8 mouse cellular contexts compared by ENCODE assay signal in the genomic region with DNA sequence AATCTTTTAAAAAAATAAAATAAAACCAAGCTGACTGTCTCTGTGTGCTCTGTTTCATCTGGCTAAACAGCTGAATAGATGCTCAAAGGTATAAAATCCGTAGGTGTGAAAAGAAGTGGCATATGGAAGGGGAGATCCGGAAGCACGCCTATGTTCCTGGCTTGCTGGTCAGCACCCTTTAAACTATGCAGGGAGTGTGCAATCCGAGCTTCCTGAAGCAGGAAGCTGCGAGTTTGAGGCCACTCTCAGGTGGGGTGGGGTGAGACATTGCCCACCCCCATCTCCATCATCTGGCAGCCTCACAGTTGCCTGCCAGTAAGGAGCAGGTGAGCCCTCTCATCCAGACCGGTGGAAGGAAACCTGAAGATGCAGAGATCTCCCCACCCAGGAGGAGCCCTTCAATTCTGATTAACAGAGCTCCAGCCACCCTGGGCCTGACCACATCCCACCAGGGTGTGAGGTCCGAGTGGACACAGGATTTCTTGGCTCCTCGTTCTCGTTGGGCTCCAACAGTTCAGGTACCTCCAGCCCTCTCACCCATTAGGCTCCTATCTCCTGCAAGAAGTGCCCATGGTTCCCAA. TPM values are rescaled to one million over a fixed set of nuclear protein-coding genes. Genes with fewer than 3 reads are reported as not detected.
A peak's percentile ranks its signal among the peaks of the same experiment; 100 is the strongest.
DNase-seq lines count a peak whose midpoint lies in the region; ATAC-seq lines count a peak whose summit lies in the region.

A gene (plus strand): TSS at position 557 of the 581 bp plus-strand sequence.

- peak within 1 kb of the TSS; percentile 91 for H3K4me2 ChIP-seq in lung, embryonic 16.5 days (ENCODE audit: low read depth, low read length)
- H3K4me2 ChIP-seq in embryonic facial prominence, embryonic 15.5 days (replicated peaks): peak within 1 kb of the TSS; percentile 93
- peak within 1 kb of the TSS; percentile 83 for H3K4me2 ChIP-seq in neural tube, embryonic 15.5 days

- peaks cover 11% of the 10 kb centered on the region for H3K36me3 ChIP-seq in lung, embryonic 16.5 days (ENCODE audit: control insufficient read depth, insufficient read depth, low read length)
- H3K36me3 ChIP-seq in embryonic facial prominence, embryonic 15.5 days: peaks cover 11% of the 10 kb centered on the region; the same call in 1 of the 2 replicates
- peaks cover 27% of the 10 kb centered on the region for H3K36me3 ChIP-seq in limb, embryonic 10.5 days
- H3K36me3 ChIP-seq in neural tube, embryonic 15.5 days: no peaks in the 10 kb centered on the region

- whole genome bisulfite sequencing in lung, embryonic 16.5 days: 12% methylated on average over 9 of the region's 9 CpGs
- 15% methylated on average over 9 of the region's 9 CpGs for WGBS in embryonic facial prominence, embryonic 15.5 days
- 21% methylated on average over 9 of the region's 9 CpGs for whole genome bisulfite sequencing in limb, embryonic 10.5 days
- WGBS in neural tube, embryonic 15.5 days: 22% methylated on average over 9 of the region's 9 CpGs

- no peaks in the 10 kb centered on the region for H3K27me3 ChIP-seq in lung, embryonic 16.5 days (ENCODE audit: control insufficient read depth, insufficient read depth, low read depth, low read length)
- no peaks in the 10 kb centered on the region for H3K27me3 ChIP-seq in embryonic facial prominence, embryonic 15.5 days
- 0 out of 2 replicates have a peak, but pooled peaks cover 4% of the 10 kb centered on the region for H3K27me3 ChIP-seq in limb, embryonic 10.5 days (ENCODE audit: low read depth, poor library complexity, severe bottlenecking)
- H3K27me3 ChIP-seq in neural tube, embryonic 15.5 days (replicated peaks): peaks cover 7% of the 10 kb centered on the region; the same call in 1 of the 2 replicates

- H3K4me1 ChIP-seq in lung, embryonic 16.5 days (replicated peaks; ENCODE audit: control insufficient read depth, insufficient read depth, low read length): peaks cover 21% of the 10 kb centered on the region
- peaks cover 29% of the 10 kb centered on the region for H3K4me1 ChIP-seq in embryonic facial prominence, embryonic 15.5 days
- peaks cover 29% of the 10 kb centered on the region for H3K4me1 ChIP-seq in limb, embryonic 10.5 days
- H3K4me1 ChIP-seq in neural tube, embryonic 15.5 days: peaks cover 16% of the 10 kb centered on the region

- H3K9ac ChIP-seq in lung, embryonic 16.5 days (ENCODE audit: low read length): peak within 1 kb of the TSS; percentile 84
- peak within 1 kb of the TSS; percentile 69 for H3K9ac ChIP-seq in embryonic facial prominence, embryonic 15.5 days
- peak within 1 kb of the TSS; percentile 71 for H3K9ac ChIP-seq in neural tube, embryonic 15.5 days (replicated peaks)

- H3K27ac ChIP-seq in lung, embryonic 16.5 days (ENCODE audit: low read length): peak within 1 kb of the TSS; percentile 93
- peak within 1 kb of the TSS; percentile 99 for H3K27ac ChIP-seq in embryonic facial prominence, embryonic 15.5 days (replicated peaks)
- H3K27ac ChIP-seq in limb, embryonic 10.5 days: peak within 1 kb of the TSS; percentile 95
- peak within 1 kb of the TSS; percentile 93 for H3K27ac ChIP-seq in neural tube, embryonic 15.5 days (replicated peaks)

- H3K4me3 ChIP-seq in lung, embryonic 16.5 days (ENCODE audit: low read length): peak within 1 kb of the TSS; percentile 80
- peak within 1 kb of the TSS; percentile 65 for H3K4me3 ChIP-seq in embryonic facial prominence, embryonic 15.5 days (replicated peaks)
- peak within 1 kb of the TSS; percentile 73 for H3K4me3 ChIP-seq in limb, embryonic 10.5 days
- H3K4me3 ChIP-seq in neural tube, embryonic 15.5 days (replicated peaks): peak within 1 kb of the TSS; percentile 51

- DNase-seq in lung, postnatal 4 days: no peak
- DNase-seq in limb, embryonic 10.5 days (ENCODE audit: low spot score): no peak
- DNase-seq in embryo, embryonic 11 days: no peak
- DNase-seq in gastrocnemius, adult 18-20 months (ENCODE audit: low spot score): no peak
- no peak for DNase-seq in right cerebral cortex, postnatal 4 days

- ATAC-seq in lung, embryonic 16.5 days (ENCODE audit: low read depth): peak; percentile 41
- ATAC-seq in embryonic facial prominence, embryonic 15.5 days (ENCODE audit: insufficient number of reproducible peaks, low FRiP score, low TSS enrichment, low read depth): peak; percentile 15; the same call in 1 of the 2 replicates
- peak; percentile 42 for ATAC-seq in neural tube, embryonic 15.5 days (ENCODE audit: low FRiP score)

- H3K9me3 ChIP-seq in lung, embryonic 16.5 days (ENCODE audit: control insufficient read depth, low read length): no peaks in the 10 kb centered on the region
- no peaks in the 10 kb centered on the region for H3K9me3 ChIP-seq in embryonic facial prominence, embryonic 15.5 days (replicated peaks)
- H3K9me3 ChIP-seq in limb, embryonic 10.5 days (replicated peaks): no peaks in the 10 kb centered on the region
- H3K9me3 ChIP-seq in neural tube, embryonic 15.5 days (replicated peaks): no peaks in the 10 kb centered on the region

RNA-seq across cellular contexts. Expression of the gene that starts here (rescaled TPM):
- polyA plus RNA-seq in lung, embryonic 16.5 days (2015; fragmentation: Nextera tagmentation; extraction: Ambion mirVana): 39.5 and 41.1 TPM in 2 replicates
- 27.1 TPM in 2 replicates for polyA plus RNA-seq in embryonic facial prominence, embryonic 15.5 days (2015; fragmentation: Nextera tagmentation; extraction: Ambion mirVana)
- 54.8 and 56.2 TPM in 2 replicates for polyA plus RNA-seq in limb, embryonic 10.5 days (2016; fragmentation: Nextera tagmentation; extraction: Ambion mirVana)
- polyA plus RNA-seq in neural tube, embryonic 15.5 days (2015; fragmentation: Nextera tagmentation; extraction: Ambion mirVana): 4.6 and 10.3 TPM in 2 replicates
- total RNA-seq in gastrocnemius, adult 18-20 months (2021): under 1 TPM in 1 of 2 experiments, not detected in 1; 0.21 TPM
